Mouse (Mus musculus) left cerebral cortex, postnatal 25 days (tissue): ENCODE data around the gene Trappc13. TPM values are rescaled to one million over a fixed set of nuclear protein-coding genes. Genes with fewer than 3 reads are reported as not detected.

ENCODE experiments used
- DNase-seq, 2 experiments: peaks; one replicate each; pipeline ENCODE4 v3.0.0; 2022; ENCODE audit warnings: low spot score in 2 of 2, mixed read lengths in 1 of 2
- intact Hi-C: fragments of 180-260 bp; cut with DNase I; formaldehyde crosslinking; loops from one replicate; pipeline ENCODE4 v1.15.1; 2025
- total RNA-seq, 2 experiments: library from RNA; stranded (reverse); gene quantifications; 2 replicates each; pipeline ENCODE4 v1.2.3; 2021

Trappc13 gene
- total RNA-seq, 2 experiments from 2014 or later: 52.5 to 53.6 TPM

DNA sequence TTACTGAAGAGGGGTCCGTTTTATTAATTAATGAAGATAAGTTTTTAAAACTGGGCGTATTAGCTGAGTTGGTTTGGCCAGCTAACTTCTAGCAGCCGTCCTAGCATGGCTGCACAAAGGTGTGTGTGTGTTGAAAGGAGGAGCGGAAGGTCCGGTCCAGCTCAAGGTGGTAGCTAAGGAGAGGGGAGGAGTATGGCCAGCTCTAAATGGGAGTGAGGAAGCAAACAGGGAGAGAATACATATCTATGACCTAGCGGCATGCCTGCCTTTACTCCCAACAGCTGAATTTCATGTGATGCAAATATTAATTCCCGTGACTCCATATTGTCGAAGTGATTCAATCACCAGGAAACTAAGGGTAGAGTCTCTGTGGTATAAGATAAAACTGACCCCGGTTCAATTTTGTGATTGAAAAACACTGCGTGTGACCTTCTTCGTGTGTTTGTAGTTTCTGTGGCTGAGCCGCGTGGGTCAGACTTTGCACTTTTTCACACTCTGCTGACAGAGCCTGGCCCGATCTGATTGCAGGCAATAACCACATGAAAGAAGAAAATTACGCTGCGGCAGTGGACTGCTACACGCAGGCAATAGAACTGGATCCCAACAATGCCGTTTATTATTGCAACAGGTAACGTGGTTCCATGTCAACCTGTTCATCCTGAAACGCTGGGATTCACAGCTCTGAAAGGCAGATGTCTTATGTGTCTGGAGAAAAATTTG, 54.4 kb downstream of the Trappc13 start:
- intact Hi-C loops: no loop called here
- no peak for DNase-seq

DNA sequence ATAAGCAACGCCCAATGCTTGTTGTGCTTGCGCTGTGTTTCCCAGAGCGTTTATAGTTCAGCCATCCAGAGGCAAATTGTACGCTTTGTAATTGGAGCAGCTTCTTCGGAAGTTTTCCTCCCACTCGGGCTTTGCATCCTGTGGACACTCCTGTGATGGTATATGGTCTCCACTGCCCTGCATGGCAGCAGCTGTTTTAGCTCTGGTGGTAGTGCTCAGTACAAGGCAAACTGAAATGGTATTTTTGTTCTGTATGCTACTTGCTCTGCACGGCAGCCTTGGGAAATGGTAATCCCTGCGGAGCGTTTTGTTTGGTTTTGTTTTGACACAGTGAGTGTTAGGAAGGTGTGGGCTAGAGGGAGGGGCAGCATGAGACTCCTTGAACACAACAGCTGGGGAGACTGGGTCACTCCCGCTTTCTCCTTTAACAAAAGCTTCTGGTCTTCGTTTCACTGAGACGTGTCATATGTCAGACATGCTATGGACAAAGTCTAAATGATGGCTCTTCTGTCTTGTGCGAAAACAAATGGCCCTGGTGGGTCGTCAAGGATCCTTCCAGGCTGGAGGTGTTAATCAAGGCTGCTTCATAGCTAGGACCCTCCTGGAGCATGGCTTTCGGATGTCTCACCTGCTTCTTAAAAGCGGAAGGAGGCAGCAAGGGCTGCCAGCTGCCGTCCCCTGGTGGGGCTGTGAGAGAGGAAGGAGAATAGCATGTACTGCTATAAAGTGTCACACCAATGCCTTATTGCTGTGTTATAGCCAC, 56.0 kb downstream of the Trappc13 start:
- intact Hi-C loops: no loop called here
- no peak for DNase-seq

DNA sequence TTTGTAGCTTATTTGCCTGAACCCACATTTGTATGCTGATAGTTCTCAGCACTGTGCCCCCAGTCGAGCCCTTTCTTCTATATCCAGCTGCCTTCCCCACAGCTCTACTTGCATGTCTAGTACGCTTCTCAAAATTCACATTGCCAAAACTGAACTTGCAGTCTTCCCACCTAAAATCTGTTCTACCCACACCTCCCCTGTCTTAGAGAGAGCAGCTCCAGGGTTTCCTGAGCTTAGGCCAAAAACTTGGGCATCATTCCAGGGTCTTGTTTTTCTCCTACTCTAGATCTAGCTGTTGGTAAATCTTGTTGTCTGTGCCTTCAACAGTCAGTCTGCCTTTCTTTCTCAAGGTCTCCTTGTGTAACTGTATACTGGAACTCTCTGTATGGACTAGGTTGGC, 63.4 kb downstream of the Trappc13 start:
- intact Hi-C loops: no loop called here

DNA sequence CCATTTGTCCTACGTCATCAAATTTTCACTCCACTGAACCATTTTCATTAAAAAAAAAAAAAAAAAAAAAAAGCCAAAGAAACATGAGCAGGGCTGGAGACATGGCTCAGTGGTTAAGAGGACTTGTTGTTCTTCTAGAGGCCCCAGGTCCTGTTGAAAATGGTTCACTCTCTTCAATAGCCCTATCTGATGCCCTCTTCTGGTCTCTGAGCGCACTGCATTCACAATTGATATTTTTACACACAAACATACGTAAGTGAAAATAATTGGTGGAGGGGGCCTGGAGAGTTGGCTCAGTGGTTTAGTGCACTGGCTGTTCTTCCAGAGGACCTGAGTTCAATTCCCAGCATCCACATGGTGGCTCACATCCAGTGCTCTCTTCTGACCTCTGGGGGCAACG, 64.5 kb downstream of the Trappc13 start:
- intact Hi-C loops: no loop called here
- no peak for DNase-seq

More for the DNA sequence above, 63.4 kb downstream of the Trappc13 start:
- peak; percentile 45 to 91 for DNase-seq

DNA sequence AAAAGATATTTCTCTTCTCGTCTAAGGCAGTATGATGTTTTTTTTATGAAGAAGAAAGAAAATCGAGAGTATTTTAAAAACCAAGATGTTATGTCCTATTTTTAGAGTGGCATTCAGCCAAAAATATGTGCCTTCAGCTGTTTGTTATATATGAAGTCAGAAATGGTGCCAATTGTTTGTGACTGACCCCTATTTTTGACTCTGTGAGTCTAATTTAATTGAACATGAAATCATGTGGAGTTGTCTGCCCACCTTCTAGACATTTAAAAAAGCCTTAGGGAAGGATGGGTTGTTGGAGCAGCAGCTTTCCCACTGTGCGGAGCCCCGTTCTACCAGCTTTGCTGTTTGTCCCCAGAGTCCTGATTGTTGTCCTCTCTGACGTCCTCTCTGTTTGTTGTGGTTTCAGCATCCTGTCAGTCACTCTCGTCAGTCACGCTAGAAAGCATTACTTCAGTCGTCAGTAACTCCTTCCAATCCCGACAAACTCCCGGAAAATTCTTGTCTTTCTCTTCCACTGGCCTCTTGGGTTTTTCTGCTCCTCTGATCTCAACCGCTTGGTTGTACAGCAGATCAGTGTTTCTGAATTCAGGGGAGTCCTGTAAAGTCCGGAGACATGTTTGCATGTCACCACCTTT, 65.9 kb downstream of the Trappc13 start:
- intact Hi-C loops: no loop called here

DNA sequence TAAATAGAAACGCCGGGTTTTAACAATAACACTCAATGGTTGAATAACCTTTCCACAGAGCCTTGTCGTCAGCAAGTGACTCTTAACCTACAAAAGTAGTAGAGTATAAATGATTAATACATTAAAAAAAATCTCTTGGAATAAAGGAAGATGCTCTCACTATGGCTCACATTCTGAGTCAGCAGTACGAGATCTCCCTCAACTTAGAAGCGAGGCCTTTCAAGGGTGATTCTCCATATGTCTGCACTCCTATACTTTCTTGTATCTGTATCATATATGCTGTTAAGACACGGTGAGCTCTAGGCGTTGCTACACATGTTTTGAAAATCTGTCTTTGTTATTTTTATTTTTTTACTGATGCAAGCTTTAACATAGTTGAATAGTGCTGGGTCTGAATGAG, 67.7 kb downstream of the Trappc13 start:
- peak in 1 of 2 experiments; percentile 57 for DNase-seq
- intact Hi-C loops: no loop called here

More for the DNA sequence above, 65.9 kb downstream of the Trappc13 start:
- DNase-seq: peak in 1 of 2 experiments; percentile 77

DNA sequence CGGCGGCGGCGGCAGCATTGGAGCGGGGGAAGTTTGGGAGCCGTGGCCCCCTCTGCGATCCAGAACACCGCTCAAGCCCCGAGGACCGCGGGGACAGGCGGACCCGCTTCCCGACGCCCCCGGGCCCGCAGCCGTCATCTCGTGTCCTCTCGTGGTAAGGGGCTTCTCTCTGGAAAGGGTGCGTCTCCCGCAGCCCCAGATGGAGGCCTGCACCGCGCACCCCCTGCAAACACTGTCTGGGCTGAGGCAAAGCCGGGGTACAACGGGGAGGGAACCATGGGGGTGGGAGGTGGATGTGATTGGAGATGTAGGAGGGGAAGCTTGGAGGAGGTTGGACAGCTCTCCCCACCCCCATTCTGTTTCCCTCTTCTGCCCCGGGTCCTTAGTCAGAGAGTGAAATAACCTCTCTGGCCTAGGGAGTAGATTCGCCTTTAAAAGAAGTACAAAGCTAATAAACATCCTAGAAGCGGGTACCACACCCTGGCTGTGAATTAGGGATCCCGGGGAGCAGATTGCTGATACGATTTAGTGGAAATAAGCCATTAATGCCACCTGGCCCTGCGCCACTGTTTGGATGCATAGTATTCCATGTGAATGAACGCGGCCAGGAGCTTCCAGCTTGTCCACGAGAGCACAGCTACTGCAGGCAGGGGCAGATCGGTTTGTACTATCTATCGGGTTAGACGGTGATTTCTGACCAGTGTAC, 68.3 kb downstream of the Trappc13 start:
- intact Hi-C loops: loop anchor here (2.0 kb wide), 1 partner anchor 189 kb away; the partner anchor contains the start of gene Erbin
- DNase-seq: peak; percentile 44 to 58

DNA sequence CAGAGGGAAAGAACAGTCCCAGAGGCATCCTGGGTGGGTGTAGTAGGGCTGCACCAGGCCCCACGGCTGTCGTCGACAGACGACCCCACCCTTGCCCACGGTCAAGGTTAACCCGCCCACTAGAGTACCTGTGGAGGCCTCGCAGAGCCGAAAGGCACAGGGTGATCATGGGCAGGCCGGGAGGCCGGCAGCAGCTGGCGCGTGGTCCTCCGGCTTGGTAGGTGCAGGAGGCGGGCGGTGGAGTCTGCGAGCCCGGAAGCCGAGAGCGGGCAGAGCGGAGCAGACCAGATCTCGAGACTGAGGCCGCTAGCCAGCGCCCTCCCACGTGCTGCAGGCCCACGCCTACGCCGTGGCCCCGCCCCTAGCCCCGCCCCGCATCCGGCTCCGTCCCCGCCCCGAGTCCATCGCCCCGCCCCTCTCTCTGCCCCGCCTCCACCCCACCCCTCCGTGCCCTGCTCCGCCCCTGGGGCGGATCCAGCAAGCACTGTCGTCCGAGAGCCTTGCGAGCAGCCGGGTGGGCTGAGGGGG, 68.9 kb downstream of the Trappc13 start, which contains the start of the genes Nln and Sgtb:
Nln (minus strand) TSS at position 327 of the 528 bp plus-strand sequence.
Sgtb (plus strand) TSS at position 454 of the 528 bp plus-strand sequence.
- DNase-seq: peak; percentile 86
- intact Hi-C loops: loop anchor here (2.0 kb wide), 1 partner anchor 189 kb away; the partner anchor contains the start of gene Erbin

DNA sequence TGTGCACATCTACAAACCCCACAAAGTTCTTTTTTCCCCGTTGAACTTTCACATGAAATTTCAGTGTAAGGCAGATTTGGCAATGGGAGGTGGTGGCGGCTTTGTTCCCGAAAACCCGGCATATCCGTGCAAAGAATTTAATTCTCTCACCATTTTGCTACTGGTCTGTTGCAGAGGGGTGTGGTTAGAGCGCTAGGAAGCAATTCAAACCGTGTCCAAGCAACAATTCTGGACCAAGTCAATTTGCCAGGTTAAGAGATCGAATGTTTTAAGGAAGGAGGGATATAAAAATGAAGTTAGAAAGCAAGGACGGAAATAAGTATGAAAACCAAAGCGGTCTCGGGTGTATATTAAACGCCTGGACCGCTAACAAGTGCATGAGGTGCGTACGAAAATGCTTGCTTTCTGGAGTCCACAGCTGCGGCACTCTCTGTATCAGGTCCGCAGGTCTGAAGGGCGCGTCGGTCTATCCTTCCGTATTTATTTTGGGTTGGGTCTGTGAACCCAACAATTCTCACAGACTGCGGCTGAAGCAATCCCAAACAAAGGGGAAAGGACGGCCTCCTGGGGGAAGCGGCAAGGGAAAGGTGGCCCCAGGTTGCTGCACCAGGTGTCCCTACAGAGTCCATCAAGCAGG, 69.5 kb downstream of the Trappc13 start:
- intact Hi-C loops: loop anchor here (2.0 kb wide), 1 partner anchor 188 kb away; the partner anchor contains the start of gene Erbin
- peak in 1 of 2 experiments; percentile 28 for DNase-seq

DNA sequence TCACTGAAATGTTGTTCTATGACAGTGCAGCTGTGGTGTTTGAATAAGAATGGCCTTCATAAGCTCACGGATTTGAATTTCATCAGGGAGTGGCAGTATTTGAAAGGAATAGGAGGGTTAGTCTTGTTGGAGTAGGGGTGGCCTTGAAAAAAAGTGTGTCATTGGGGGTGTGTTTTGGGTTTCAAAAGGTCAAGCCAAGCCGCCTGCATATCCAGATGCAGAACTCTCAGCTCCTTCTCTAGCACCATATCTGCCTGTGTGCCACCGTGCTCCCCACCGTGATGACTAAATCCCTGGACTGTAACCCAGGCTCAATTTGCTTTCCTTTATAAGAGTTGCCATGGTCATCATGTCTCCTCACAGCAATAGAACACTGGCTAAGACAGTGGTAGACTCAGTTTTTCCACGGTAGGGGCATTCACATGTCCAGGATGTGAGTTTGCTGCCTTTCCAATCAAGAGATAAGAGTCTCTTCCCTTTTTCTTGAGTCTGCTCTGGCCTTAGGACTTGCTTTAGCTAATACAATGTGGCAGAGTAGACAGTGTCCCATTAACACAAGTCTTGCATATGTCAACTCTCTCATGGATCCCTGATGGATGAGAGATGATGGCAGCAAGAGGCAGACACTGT, 76.5 kb downstream of the Trappc13 start:
- DNase-seq: no peak
- intact Hi-C loops: no loop called here

DNA sequence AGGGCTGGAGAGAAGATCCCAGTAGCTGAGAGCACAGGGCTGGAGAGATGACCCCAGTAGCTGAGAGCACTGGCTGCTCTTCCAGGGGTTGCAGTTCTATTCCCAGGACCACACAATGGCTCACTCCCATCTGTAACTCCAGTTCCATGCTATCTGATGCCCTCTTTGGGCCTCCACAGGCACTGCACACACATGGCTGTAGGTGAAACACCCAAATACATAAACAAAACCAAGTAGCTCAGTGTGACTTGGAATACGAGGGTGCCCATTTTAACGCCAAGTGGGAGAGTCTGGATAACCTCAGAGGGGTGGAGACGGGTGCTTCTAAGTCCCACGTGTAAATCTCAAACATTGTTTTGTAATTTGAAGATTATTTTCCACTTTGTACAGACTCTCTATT, 77.9 kb downstream of the Trappc13 start:
- intact Hi-C loops: no loop called here

DNA sequence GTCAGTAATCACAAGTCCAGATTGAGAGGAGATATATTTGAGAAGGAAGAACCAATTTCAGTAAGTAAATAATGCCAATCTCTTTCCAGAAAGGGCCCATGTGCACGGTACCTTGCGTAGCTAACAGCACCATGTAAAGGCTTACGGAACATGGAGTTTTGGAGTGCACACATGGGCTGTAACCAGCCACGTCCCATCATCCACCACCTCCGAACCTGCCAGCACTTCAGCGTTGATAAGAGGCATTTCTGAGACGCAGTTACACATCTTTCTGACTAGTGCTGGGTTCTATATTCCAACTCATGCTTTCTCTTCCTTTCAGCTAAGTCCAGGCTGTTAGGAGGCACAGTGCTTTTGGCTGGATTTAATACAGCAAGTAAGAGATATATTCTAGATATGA, 81.1 kb downstream of the Trappc13 start:
- intact Hi-C loops: no loop called here
- DNase-seq: no peak

More for the DNA sequence above, 77.9 kb downstream of the Trappc13 start:
- no peak for DNase-seq

DNA sequence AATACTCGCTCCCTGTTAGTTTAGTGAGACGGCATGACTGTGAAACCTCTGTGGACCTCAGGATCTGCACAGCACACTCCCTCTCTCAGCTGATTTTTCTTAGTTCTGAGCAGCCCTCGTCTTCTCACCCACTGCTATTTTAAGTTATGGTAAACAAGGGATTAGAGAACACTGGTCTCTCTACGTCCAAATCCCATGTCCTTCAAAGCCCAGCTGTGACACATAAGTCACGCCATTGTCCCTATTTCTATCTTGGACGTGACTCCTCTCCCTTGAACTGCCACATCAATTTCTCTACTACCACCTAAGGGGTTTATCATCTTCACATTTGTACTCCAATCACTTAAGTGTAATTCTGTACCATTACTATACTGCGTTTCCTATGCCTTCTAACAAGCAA, 82.3 kb downstream of the Trappc13 start:
- DNase-seq: no peak
- intact Hi-C loops: no loop called here

DNA sequence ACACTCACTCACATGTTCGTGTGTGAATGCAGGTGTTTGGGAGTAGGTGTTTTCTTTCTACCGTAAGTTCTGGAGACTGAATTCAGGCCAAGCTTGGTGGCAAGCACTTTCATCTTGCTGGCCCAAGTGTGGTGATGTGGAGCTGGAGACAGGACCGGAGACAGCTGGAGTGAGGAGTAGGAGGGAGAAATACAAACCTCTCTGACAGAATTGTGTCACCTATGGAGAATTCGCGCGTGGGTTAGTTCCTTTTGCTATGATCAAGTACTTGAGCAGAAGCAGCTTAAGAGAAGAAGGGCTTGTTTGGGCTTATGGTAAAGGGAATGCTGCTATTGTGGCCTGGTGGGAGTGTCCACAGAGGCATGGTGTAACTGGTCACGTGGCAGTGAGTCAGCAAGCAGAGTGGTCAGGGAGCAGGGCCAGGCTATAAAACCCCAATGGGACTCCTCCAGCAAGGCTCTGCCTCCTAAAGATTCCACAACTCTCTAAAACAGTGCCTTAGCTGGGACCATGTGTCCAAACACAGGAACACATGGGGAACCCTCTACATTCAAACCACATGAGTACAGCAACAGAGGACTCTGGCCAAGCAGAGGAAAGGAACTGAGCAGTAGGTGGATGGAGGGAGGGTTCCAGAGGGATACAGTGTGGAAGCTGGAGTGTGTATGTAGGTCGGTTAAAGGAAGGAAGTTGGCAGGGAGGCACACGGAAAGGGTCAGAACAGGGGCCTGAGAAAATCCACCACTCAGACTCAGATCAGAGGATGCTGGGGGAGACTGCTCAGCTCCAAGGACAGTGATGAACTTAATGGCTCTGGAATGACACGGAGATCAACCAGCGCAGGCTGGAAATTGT, 83.5 kb downstream of the Trappc13 start:
- intact Hi-C loops: no loop called here
- no peak for DNase-seq
